Mouse (Mus musculus): ENCODE results near the gene Pof1b.

DNA sequence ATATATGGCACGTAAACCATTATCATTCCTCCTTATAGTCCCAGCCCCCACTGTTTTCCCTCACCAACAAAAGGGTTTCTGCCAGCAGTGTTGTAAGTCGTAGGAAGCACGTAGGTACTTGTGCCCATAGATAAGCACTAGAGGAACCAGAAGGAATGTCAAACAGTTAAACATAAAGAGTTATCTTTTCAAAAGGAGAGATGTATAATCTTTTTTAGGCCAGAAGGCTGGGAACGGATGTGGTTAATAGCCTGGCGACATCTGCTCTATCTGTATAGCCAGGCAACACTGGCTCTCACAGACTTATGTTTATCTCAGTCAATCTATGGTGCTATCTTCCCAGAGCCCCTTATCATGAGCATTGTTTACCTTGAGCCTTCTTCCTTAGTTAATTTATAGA lies 17.8 kb downstream of the Pof1b start:
- TF ChIP-seq GATA1 (IDR thresholded peaks at IDR 0.05; ENCODE audit: borderline replicate concordance, low read length) (no peak), FLI1 (IDR thresholded peaks at IDR 0.05; ENCODE audit: low read length) (no peak)
